Mouse (Mus musculus): ENCODE measurements around the gene Slc27a5. TPM values are rescaled to one million over a fixed set of nuclear protein-coding genes. Genes with fewer than 3 reads are reported as not detected.
A peak's percentile ranks its signal among the peaks of the same experiment; 100 is the strongest.

The Slc27a5 gene
- total RNA-seq (2014; fragmentation: Nextera tagmentation) = not detected in 2 replicates
- total RNA-seq (2017) = not detected in 2 replicates

DNA sequence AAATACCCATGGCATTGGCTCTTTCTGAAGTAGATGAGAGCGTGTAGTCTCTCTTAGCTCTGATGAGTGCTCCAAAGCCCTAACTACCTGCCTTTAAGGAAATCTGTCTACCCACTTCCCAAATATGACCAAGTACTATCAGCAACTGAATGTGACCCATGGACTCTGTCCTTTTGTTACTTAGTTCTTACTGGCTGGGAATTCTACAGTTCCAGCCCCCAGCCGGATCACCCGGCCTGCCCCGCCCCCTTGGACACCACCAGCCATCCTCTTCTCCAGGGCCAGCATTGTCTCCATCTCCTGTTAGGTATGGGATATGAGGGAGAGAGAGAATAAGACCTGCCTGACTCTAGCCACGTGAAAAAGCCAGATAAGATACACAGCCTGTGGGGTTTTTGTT lies at the start of gene Slc27a5:
Gene Slc27a5, minus strand, starts transcription at position 140 of the 400 bp plus-strand sequence.
- no peak for ATAC-seq (replicated peaks; ENCODE audit: poor library complexity, severe bottlenecking)

GRCm38 (mm10) chr7:13046084-13046483 lies 48.1 kb upstream of the Slc27a5 start:
- peak; percentile 75 for ATAC-seq (replicated peaks; ENCODE audit: poor library complexity, severe bottlenecking)

- no peak for ATAC-seq (replicated peaks; ENCODE audit: poor library complexity, severe bottlenecking)
Measured at GRCm38 (mm10) chr7:13044254-13044625, 46.2 kb upstream of the Slc27a5 start.

DNA sequence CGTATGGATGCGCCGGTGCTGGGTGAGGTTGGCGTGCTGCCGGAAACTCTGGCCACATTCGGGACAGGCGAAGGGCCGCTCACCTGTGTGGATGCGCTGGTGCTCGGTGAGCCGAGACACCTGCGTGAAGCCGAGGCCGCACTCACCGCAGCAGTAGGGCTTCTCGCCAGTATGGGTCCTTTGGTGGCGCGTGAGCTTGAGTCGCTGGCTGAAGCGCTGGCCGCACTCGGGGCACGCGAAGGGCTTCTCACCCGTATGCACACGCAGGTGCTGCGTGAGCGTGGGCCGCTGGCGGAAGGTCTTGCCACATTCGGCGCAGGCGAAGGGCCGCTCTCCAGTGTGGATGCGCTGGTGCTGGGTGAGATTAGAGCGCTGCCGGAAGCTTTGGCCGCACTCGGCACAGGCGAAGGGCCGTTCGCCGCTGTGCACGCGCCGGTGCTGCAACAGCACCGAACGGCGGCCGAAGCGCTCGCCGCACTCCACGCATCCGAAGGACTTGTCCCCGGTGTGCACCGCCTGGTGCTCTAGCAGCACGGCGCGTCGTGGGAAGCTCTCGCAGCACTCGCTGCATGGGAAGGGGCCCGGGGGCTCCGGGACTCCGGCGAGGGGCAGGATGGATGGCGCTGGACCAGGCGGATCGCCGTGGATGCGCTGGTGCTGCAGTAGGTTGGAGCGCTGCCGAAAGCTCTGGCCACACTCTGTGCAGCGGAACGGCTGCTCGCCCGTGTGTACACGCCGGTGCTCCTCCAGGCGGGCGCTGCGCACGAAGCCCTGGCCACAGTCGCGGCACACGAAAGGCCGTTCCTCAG lies 45.7 kb upstream of the Slc27a5 start:
- ATAC-seq (replicated peaks; ENCODE audit: poor library complexity, severe bottlenecking) = peak; percentile 38

DNA sequence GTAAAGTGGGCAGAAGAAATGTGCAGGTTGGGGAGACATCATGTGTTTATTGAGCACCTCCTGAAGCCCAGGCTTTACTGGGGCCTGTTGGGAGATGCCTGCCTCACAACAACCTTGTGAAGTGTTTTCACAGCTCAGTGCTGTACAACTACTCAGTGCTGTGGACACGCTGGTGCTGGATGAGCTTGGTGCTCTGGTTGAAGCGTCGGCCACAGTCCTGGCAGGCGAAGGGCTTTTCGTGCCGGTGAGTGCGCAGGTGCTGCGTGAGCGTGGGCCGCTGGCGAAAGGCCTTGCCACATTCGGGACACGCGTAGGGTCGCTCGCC lies 45.1 kb upstream of the Slc27a5 start:
- no peak for ATAC-seq (replicated peaks; ENCODE audit: poor library complexity, severe bottlenecking)

- ATAC-seq (replicated peaks; ENCODE audit: poor library complexity, severe bottlenecking) = no peak
Measured at GRCm38 (mm10) chr7:13042511-13042910, 44.5 kb upstream of the Slc27a5 start.

- ATAC-seq (replicated peaks; ENCODE audit: poor library complexity, severe bottlenecking) = no peak
Measured at GRCm38 (mm10) chr7:13041256-13041655, 43.3 kb upstream of the Slc27a5 start.

- no peak for ATAC-seq (replicated peaks; ENCODE audit: poor library complexity, severe bottlenecking)
Measured at GRCm38 (mm10) chr7:13039181-13039580, 41.2 kb upstream of the Slc27a5 start.

DNA sequence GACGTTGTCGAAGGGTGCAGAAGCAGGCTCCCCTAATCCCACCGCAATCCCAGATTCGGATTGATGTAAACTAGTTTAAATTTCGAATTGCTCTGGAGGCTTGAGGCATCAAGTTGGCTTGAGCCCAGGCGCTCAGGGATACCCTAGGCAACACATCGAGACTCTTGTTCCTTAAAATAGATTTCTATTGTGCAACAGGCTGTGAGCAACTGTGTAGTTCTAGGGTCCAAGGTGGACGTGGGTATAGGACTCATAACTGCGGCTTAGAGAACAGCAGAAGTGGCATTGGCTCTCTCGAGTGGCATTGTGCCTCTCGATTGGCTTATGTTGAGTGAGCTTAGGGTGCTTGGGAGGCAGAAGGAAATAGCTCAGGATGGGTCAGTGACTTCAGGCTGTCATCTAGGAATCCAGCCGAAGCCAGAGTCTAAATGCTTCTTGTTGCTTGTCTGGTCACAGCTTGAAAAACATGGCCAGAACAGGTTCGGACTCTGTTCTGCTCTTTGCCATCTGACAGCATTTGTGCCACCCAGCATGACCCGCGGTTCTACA lies 40.7 kb upstream of the Slc27a5 start:
- peak; percentile 38 for ATAC-seq (replicated peaks; ENCODE audit: poor library complexity, severe bottlenecking)

GRCm38 (mm10) chr7:13037901-13038555 lies 40.0 kb upstream of the Slc27a5 start, which contains the start of gene Ube2m:
TSS of gene Ube2m (minus strand) at chr7:13038275.
- peak; percentile 49 for ATAC-seq (replicated peaks; ENCODE audit: poor library complexity, severe bottlenecking)

- no peak for ATAC-seq (replicated peaks; ENCODE audit: poor library complexity, severe bottlenecking)
Measured at GRCm38 (mm10) chr7:13037366-13037765, 39.4 kb upstream of the Slc27a5 start.

- no peak for ATAC-seq (replicated peaks; ENCODE audit: poor library complexity, severe bottlenecking)
Measured at GRCm38 (mm10) chr7:13036806-13037205, 38.8 kb upstream of the Slc27a5 start.

DNA sequence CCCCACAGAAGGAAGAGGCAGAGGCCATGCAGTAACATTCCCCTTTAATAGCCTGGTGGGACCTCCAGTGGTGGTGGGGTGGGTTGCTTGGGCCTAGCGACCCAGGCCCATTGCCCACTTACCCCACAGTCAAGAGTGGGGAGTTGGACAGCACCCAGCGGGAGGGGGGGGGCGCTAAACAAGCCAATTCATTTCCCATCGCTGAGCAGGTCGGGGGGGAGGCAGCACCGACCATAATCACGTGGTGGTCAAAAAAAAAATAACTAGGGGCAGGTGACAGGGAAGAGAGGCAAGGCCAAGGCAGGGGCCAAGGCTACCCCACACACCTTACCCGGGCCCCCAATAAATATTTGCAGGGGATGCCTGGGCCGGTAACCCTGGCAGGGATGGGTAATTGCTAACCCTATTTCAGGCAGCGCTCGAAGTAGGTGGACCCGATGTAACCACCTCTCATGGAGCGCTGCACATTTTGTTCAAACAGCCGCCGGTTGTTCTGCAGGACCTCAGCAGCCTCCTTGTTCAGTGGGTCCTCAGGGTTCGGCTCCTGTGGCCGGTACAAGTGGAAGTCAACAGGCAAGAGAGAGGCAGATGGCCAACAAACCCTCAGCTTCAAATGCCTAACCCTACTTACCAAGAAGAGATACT lies 37.3 kb upstream of the Slc27a5 start:
- ATAC-seq (replicated peaks; ENCODE audit: poor library complexity, severe bottlenecking) = no peak

GRCm38 (mm10) chr7:13034148-13034977 lies 36.4 kb upstream of the Slc27a5 start, which contains the start of gene Chmp2a:
TSS of gene Chmp2a (minus strand) at chr7:13034807.
- ATAC-seq (replicated peaks; ENCODE audit: poor library complexity, severe bottlenecking) = peak; percentile 51

GRCm38 (mm10) chr7:13033451-13034147 lies 35.6 kb upstream of the Slc27a5 start:
- no peak for ATAC-seq (replicated peaks; ENCODE audit: poor library complexity, severe bottlenecking)

- no peak for ATAC-seq (replicated peaks; ENCODE audit: poor library complexity, severe bottlenecking)
Measured at GRCm38 (mm10) chr7:13032541-13032940, 34.5 kb upstream of the Slc27a5 start.

DNA sequence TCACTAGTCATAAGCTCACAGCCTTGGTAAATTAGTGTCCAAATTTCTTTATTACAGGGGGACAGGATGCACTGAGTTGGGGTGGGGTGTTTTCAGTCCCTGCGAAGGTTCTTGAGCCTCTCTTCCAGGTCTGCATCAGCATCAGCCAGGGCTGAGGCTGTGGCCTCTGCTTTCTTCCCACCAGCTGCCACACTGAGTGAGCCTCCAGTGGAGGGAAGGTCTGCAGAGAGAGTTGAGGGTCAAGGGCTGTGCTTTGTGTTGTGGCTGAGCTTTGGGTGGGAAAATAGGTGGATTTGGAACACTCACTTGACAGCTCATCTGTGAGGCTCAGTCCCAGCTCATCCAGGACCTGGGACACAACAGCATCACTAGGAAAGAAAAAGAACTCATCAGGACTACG lies 34.0 kb upstream of the Slc27a5 start:
- no peak for ATAC-seq (replicated peaks; ENCODE audit: poor library complexity, severe bottlenecking)

GRCm38 (mm10) chr7:13031069-13031468 lies 33.1 kb upstream of the Slc27a5 start:
- no peak for ATAC-seq (replicated peaks; ENCODE audit: poor library complexity, severe bottlenecking)

DNA sequence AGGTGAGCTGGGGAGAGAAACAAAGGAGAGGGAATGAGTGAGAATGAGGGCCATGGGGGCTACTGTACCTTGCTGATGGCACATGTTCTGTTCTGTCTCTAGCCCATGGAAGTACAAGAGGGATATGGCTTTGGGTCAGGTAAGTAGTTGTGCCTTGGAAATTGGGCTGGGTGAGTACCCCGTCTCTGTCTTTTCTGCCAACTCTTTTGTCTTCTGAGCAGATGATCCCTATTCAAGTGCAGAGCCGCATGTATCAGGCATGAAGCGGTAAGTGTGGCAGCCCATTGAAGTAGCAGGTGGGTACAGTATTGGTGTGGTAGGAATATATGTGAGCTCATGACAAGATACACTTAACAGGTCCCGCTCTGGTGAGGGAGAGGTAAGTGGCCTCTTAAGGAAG lies 31.0 kb upstream of the Slc27a5 start:
- ATAC-seq (replicated peaks; ENCODE audit: poor library complexity, severe bottlenecking) = no peak

Measured in granulocyte monocyte progenitor cell, adult 5-6 weeks (primary cell).